Mouse (Mus musculus) CH12.LX (cell line): ENCODE measurements around the gene Gm21958. TPM values are rescaled to one million over a fixed set of nuclear protein-coding genes. Genes with fewer than 3 reads are reported as not detected.

Source experiments
- DNase-seq: peaks from one replicate; pipeline ENCODE4 v3.0.0-alpha.2; 2013; ENCODE audit errors: extremely low read depth
- H3K27ac ChIP-seq: 2 replicates; pipeline ENCODE4 v1.5.1; 2012; ENCODE audit warnings: low read depth, mild to moderate bottlenecking, control low read depth, moderate library complexity; ENCODE audit not compliant: insufficient read depth
- H3K27me3 ChIP-seq: replicated peaks from 2 replicates; pipeline ENCODE3; 2012; ENCODE audit warnings: inconsistent platforms
- H3K36me3 ChIP-seq, 2 experiments: replicated peaks in 1 of 2; 2 replicates each; pipeline versions ENCODE3 to v1.6.1; 2012; ENCODE audit warnings: inconsistent platforms in 1 of 2, low read length in 1 of 2, mild to moderate bottlenecking in 1 of 2, mixed read lengths in 1 of 2, moderate library complexity in 1 of 2; ENCODE audit not compliant: control insufficient read depth in 1 of 2, insufficient read depth in 1 of 2
- H3K4me1 ChIP-seq, 2 experiments: 2 replicates each; pipeline ENCODE4 v1.6.1; 2012; ENCODE audit warnings: inconsistent platforms in 1 of 2, moderate library complexity in 1 of 2; ENCODE audit not compliant: insufficient read depth in 2 of 2, control insufficient read depth in 1 of 2
- H3K4me2 ChIP-seq: 2 replicates; pipeline ENCODE4 v1.6.1; 2012; ENCODE audit warnings: low read depth, mild to moderate bottlenecking, control low read depth; ENCODE audit not compliant: poor library complexity, insufficient read depth, severe bottlenecking
- H3K4me3 ChIP-seq, 3 experiments: fragments of 150-350 bp in 1 of 3; sonication (generic) in 1 of 3; replicated peaks in 1 of 3; 2 replicates each; pipeline versions ENCODE3 to v1.5.1; 2011 to 2012; ENCODE audit warnings: low read depth in 2 of 3, low read length in 2 of 3, mild to moderate bottlenecking in 2 of 3, moderate library complexity in 2 of 3, control low read depth in 1 of 3, improper control_type of control experiment in 1 of 3, inconsistent platforms in 1 of 3, mixed read lengths in 1 of 3; ENCODE audit not compliant: poor library complexity in 1 of 3
- H3K79me2 ChIP-seq: replicated peaks from 2 replicates; pipeline ENCODE4 v1.6.1; 2012; ENCODE audit warnings: mild to moderate bottlenecking, moderate library complexity; ENCODE audit not compliant: control insufficient read depth, poor library complexity, insufficient read depth, severe bottlenecking; ENCODE audit errors: extremely low read depth
- H3K9ac ChIP-seq: 2 replicates; pipeline ENCODE4 v1.6.1; 2012; ENCODE audit warnings: low read depth, mild to moderate bottlenecking, control low read depth, moderate library complexity; ENCODE audit not compliant: insufficient read depth
- H3K9me3 ChIP-seq: replicated peaks from 2 replicates; pipeline ENCODE3; 2012; ENCODE audit warnings: low read length, inconsistent platforms, mixed read lengths
- BHLHE40 ChIP-seq: IDR thresholded peaks from 2 replicates; pipeline ENCODE4 v1.6.1; 2011; ENCODE audit warnings: mild to moderate bottlenecking, low read depth, low read length, improper control_type of control experiment
- CTCF ChIP-seq, 2 experiments: IDR thresholded peaks in 1 of 2; conservative IDR thresholded peaks in 1 of 2; 2 replicates each; pipeline ENCODE4 v1.5.1; 2011 to 2012; ENCODE audit warnings: low read depth in 2 of 2, low read length in 2 of 2, improper control_type of control experiment in 1 of 2, inconsistent platforms in 1 of 2, mild to moderate bottlenecking in 1 of 2, moderate library complexity in 1 of 2
- EP300 ChIP-seq: IDR thresholded peaks from 2 replicates; pipeline ENCODE4 v1.6.1; 2011; ENCODE audit warnings: low read length, improper control_type of control experiment
- ETS1 ChIP-seq: conservative IDR thresholded peaks from 2 replicates; pipeline ENCODE4 v1.6.1; 2012; ENCODE audit warnings: low read depth, mild to moderate bottlenecking, inconsistent platforms, low read length, improper control_type of control experiment, moderate library complexity
- GABPA ChIP-seq: IDR thresholded peaks from 2 replicates; pipeline ENCODE4 v1.6.1; 2012; ENCODE audit warnings: low read depth, low read length, improper control_type of control experiment, inconsistent platforms; ENCODE audit not compliant: insufficient replicate concordance
- HCFC1 ChIP-seq: IDR thresholded peaks from 2 replicates; pipeline ENCODE4 v1.6.1; 2012; ENCODE audit warnings: low read depth, mild to moderate bottlenecking, inconsistent platforms, low read length, improper control_type of control experiment
- JUN ChIP-seq: IDR thresholded peaks from 2 replicates; pipeline ENCODE4 v1.6.1; 2011; ENCODE audit warnings: low read depth, mild to moderate bottlenecking, low read length, improper control_type of control experiment, moderate library complexity; ENCODE audit not compliant: insufficient read depth
- MAZ ChIP-seq: IDR thresholded peaks from 2 replicates; pipeline ENCODE4 v1.6.1; 2012; ENCODE audit warnings: low read depth, mild to moderate bottlenecking, inconsistent platforms, low read length, improper control_type of control experiment, moderate library complexity
- MEF2A ChIP-seq: IDR thresholded peaks from 2 replicates; pipeline ENCODE4 v1.6.1; 2014; ENCODE audit warnings: low read depth, mild to moderate bottlenecking, inconsistent platforms, low read length, improper control_type of control experiment, borderline replicate concordance
- MXI1 ChIP-seq: IDR thresholded peaks from 2 replicates; pipeline ENCODE4 v1.6.1; 2011; ENCODE audit warnings: mild to moderate bottlenecking, low read depth, low read length, improper control_type of control experiment
- MYC ChIP-seq: IDR thresholded peaks from 2 replicates; pipeline ENCODE4 v1.6.1; 2011; ENCODE audit warnings: low read depth, mild to moderate bottlenecking, improper control_type of control experiment, low read length
- NRF1 ChIP-seq: IDR thresholded peaks from 2 replicates; pipeline ENCODE4 v1.6.1; 2014; ENCODE audit warnings: low read depth, mild to moderate bottlenecking, inconsistent platforms, low read length, improper control_type of control experiment, moderate library complexity
- PAX5 ChIP-seq: IDR thresholded peaks from 2 replicates; pipeline ENCODE4 v1.6.1; 2012; ENCODE audit warnings: low read length, inconsistent platforms, mixed read lengths
- POLR2A ChIP-seq: IDR thresholded peaks from 2 replicates; pipeline ENCODE4 v1.6.1; 2011; ENCODE audit warnings: low read depth, mild to moderate bottlenecking, improper control_type of control experiment, low read length
- POLR2AphosphoS2 ChIP-seq: IDR thresholded peaks from 2 replicates; pipeline ENCODE4 v1.6.1; 2011; ENCODE audit warnings: low read depth, low read length, improper control_type of control experiment
- SIN3A ChIP-seq: IDR thresholded peaks from 2 replicates; pipeline ENCODE4 v1.6.1; 2012; ENCODE audit warnings: low read length, improper control_type of control experiment, inconsistent platforms
- SMC3 ChIP-seq: IDR thresholded peaks from 2 replicates; pipeline ENCODE4 v1.6.1; 2011; ENCODE audit warnings: low read depth, low read length, improper control_type of control experiment
- TBP ChIP-seq: conservative IDR thresholded peaks from 2 replicates; pipeline ENCODE4 v1.6.1; 2011; ENCODE audit warnings: low read depth, low read length, improper control_type of control experiment
- UBTF ChIP-seq: IDR thresholded peaks from 2 replicates; pipeline ENCODE4 v1.6.1; 2012; ENCODE audit warnings: low read depth, mild to moderate bottlenecking, inconsistent platforms, low read length, improper control_type of control experiment, moderate library complexity
- ZMIZ1 ChIP-seq: IDR thresholded peaks from 2 replicates; pipeline ENCODE4 v1.6.1; 2012; ENCODE audit warnings: low read depth, mild to moderate bottlenecking, inconsistent platforms, low read length, improper control_type of control experiment
- ZNF384 ChIP-seq: IDR thresholded peaks from 2 replicates; pipeline ENCODE4 v1.6.1; 2012; ENCODE audit warnings: low read depth, low read length, improper control_type of control experiment, inconsistent platforms
- dilution Hi-C: fragments of 300-500 bp; cut with MboI; formaldehyde crosslinking; loops from 2 replicates; pipeline ENCODE4 v1.14.3; 2020; ENCODE audit warnings: low sequenced_read_pairs; ENCODE audit not compliant: extremely low pct_unique_long_range_greater_than_20kb, extremely low pct_ligation_motif_present
- in situ Hi-C: fragments of 300-500 bp; cut with MboI; formaldehyde crosslinking; loops from 3 replicates; pipeline ENCODE4 v1.14.3; 2019; ENCODE audit warnings: low sequenced_read_pairs, low pct_ligation_motif_present, low pct_unique_long_range_greater_than_20kb, mixed read lengths
- polyA plus RNA-seq: library from polyadenylated mRNA; unstranded; fragments of >175 nt; gene quantifications from 2 replicates; pipeline ENCODE4 v1.2.1, GENCODE M21; 2012; ENCODE audit warnings: low read depth; ENCODE audit not compliant: insufficient read length
- total RNA-seq, 2 experiments: library from RNA; depleted of rRNA; stranded (reverse); fragments of 300-350 nt in 1 of 2; fragments of >200 nt in 1 of 2; gene quantifications; 2 replicates each; pipeline ENCODE4 v1.2.3; 2012 to 2014

Gm21958 gene
- total and polyA plus RNA-seq, 3 experiments = 0.61 TPM; not detected in 2

DNA sequence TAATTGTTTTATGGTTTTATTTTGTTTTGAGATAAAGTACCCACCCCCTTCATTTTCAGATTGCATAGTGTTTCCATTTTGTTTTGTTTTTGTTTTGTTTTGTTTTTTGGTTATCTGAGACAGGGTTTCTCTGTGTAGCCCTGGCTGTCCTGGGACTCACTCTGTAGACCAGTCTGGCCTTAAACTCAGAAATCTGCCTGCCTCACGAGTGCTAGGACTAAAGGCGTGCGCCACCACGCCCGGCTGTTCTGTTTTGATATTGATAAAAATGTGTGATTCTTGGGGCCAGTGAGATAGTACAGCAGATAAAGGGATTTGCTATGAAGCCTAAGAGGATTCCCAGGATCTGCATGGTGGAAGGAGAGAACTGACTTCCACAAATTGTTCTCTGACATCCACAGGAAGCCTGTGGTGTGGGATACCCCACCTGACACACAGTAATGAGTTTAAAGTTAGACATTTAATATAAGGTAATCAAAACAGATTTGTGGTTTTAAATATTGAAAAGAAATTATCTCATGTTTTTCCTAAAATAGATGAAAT is 14.3 kb downstream of the Gm21958 start:
- H3K4me2 ChIP-seq = no peak overlapping the region
- H3K4me3 ChIP-seq = no peak overlapping the region
- TF ChIP-seq GABPA = no peak
- no peak for TF ChIP-seq MEF2A
- TF ChIP-seq POLR2AphosphoS2 = no peak
- TF ChIP-seq SMC3 = no peak
- no peak for TF ChIP-seq ETS1
- TF ChIP-seq CTCF (conservative IDR thresholded peaks at IDR 0.05 in 1 of 2, IDR thresholded peaks at IDR 0.05 in 1 of 2; ENCODE audit: low read depth in 2 of 2, low read length in 2 of 2) = no peak
- no peak for TF ChIP-seq PAX5
- no peak for TF ChIP-seq EP300
- no peak for DNase-seq
- H3K27ac ChIP-seq = no peak overlapping the region
- H3K36me3 ChIP-seq = peaks cover 56 to 74% of the 10 kb centered on the region in 2 experiments
- no peak overlapping the region for H3K9ac ChIP-seq
- no peaks in the 10 kb centered on the region for H3K9me3 ChIP-seq
- H3K4me1 ChIP-seq = peaks cover 0 to 31% of the 10 kb centered on the region in 2 experiments; a peak in 2 of 4 replicates
- no peaks in the 10 kb centered on the region for H3K27me3 ChIP-seq
- dilution Hi-C loops (no loop called here), in situ Hi-C loops (loop anchor here (25.0 kb wide), 1 partner anchor 963 kb away; no protein-coding TSS in a partner anchor)
- H3K79me2 ChIP-seq = peaks cover 13% of the 10 kb centered on the region

DNA sequence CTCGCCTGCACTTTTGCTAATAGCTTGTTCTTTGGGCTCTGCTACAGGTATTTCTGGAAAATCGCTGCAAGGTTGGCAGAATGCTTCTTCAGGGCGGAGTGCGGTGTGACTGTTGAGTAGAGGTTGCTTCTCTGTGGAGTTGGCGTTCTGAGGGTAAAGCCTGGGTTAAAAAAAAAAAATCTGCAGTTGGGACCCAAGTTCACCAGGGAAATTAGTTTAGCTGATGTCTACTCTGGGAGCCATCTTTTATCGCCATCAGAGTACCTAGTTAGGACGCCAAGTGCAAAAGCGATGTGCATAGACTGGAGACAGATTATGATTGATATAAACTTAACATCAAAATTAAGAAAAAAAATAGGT is 21.1 kb downstream of the Gm21958 start:
- peaks cover 0 to 45% of the 10 kb centered on the region in 2 experiments; a peak in 2 of 4 replicates for H3K4me1 ChIP-seq
- peak overlapping the region; percentile 42; the same call in 1 of the 2 replicates for H3K4me2 ChIP-seq
- H3K36me3 ChIP-seq = peaks cover 19 to 23% of the 10 kb centered on the region in 2 experiments
- DNase-seq = peak; percentile 58
- H3K4me3 ChIP-seq = peak overlapping the region; percentile 76 to 92 (median 84)
- H3K27me3 ChIP-seq = no peaks in the 10 kb centered on the region
- in situ Hi-C loops = loop anchor here (25.0 kb wide), 1 partner anchor 956 kb away; no protein-coding TSS in a partner anchor
- no peaks in the 10 kb centered on the region for H3K9me3 ChIP-seq
- peak overlapping the region; percentile 84 for H3K9ac ChIP-seq
- peak overlapping the region; percentile 82 for H3K27ac ChIP-seq
- peaks cover 15% of the 10 kb centered on the region for H3K79me2 ChIP-seq
- dilution Hi-C loops = no loop called here
- no peak for TF ChIP-seq CTCF (conservative IDR thresholded peaks at IDR 0.05 in 1 of 2, IDR thresholded peaks at IDR 0.05 in 1 of 2; ENCODE audit: low read depth in 2 of 2, low read length in 2 of 2)
- no peak for TF ChIP-seq POLR2A
- peak; percentile 55 for TF ChIP-seq ZNF384

DNA sequence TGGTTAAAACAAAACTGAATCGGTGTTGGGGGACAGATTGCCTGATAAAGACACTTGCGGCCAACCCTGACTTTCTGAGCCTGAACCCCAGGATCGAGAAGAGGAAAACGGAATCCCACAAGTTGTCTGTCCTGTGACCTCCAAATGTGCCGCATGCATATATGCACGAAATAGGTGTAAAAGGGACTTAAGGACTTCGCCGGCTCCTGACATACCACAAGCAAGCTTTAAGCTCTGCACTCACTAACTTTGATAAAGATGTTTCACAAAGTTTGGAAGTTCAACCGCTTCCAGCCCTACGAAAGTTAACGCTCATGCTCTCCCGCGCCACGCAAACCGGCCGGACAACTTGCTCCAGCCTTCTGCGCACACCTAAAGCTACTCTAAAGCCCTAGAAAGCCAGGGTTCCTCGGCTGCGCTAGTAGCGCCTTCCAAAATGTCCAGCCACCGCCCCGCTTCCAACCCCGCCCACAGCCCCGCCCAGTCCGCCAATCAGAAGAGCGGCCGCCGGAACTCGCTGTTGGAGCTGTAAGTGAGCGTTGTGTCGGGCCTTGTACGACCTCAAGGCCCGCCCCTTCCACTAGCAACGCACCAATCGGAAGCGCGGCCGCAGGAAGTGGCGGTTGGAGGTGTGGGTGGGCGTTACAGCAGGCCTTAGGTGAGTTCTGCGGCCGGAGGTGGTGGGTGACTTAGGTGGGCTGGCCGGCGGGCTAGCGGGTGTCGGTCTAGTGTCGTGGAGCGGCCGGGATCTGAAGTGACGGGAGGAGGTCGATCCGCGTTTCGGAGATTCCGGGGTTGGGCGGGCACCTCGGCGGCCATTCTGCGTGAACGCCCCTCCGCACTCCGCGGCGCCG is 21.7 kb downstream of the Gm21958 start, which contains the start of gene Supt20:
Supt20 (plus strand) TSS at position 606 of the 854 bp plus-strand sequence.
- in situ Hi-C loops = loop anchor here (25.0 kb wide), 1 partner anchor 955 kb away; no protein-coding TSS in a partner anchor
- Histone ChIP-seq H3K4me3 (peak within 1 kb of the TSS; percentile 76 to 92 (median 84)), H3K79me2 (peaks cover 13% of the 10 kb centered on the region), H3K9ac (peak within 1 kb of the TSS; percentile 84), H3K4me1 (peaks cover 0 to 40% of the 10 kb centered on the region in 2 experiments; a peak in 2 of 4 replicates), H3K9me3 (no peaks in the 10 kb centered on the region), H3K27ac (peak within 1 kb of the TSS; percentile 82), H3K27me3 (no peaks in the 10 kb centered on the region), H3K36me3 (peaks cover 16 to 20% of the 10 kb centered on the region in 2 experiments), H3K4me2 (peak within 1 kb of the TSS; percentile 54; the same call in 1 of the 2 replicates)
- peak; percentile 95 for DNase-seq
- dilution Hi-C loops = no loop called here
- TF ChIP-seq MAZ (no peak), NRF1 (0 out of 2 replicates have a peak, but pooled peaks have one; percentile 28), MEF2A (no peak), ZMIZ1 (peak; percentile 77; the same call in 1 of the 2 replicates), POLR2A (peak; percentile 74), BHLHE40 (no peak), SIN3A (no peak), MYC (0 out of 2 replicates have a peak, but pooled peaks have one; percentile 41), TBP (no peak), SMC3 (no peak), HCFC1 (peak; percentile 79), UBTF (no peak), MXI1 (no peak), CTCF (conservative IDR thresholded peaks at IDR 0.05 in 1 of 2, IDR thresholded peaks at IDR 0.05 in 1 of 2; ENCODE audit: low read depth in 2 of 2, low read length in 2 of 2) (no peak), JUN (no peak)
